Mouse (Mus musculus) intestine, embryonic 14.5 days (tissue): Measurements from ENCODE around the gene Caly. TPM values are rescaled to one million over a fixed set of nuclear protein-coding genes. Genes with fewer than 3 reads are reported as not detected.

Experiments used
- ATAC-seq: fragments of 200-750 bp; cut with Nextera tagmentation; replicated peaks from 2 replicates; pipeline ENCODE4 v1.8.0; 2017; ENCODE audit warnings: low read depth, moderate number of reproducible peaks, moderate TSS enrichment, moderate library complexity; ENCODE audit not compliant: low FRiP score, low TSS enrichment
- DNase-seq: peaks from one replicate; pipeline ENCODE4 v3.0.0-alpha.2; 2018; ENCODE audit warnings: low spot score
- H3K27ac ChIP-seq: fragments of 300-500 bp; sonication (generic); 2 replicates; pipeline ENCODE4 v1.5.1; 2014; ENCODE audit warnings: low read depth, mild to moderate bottlenecking, control low read depth
- H3K27me3 ChIP-seq: fragments of 300-500 bp; sonication (generic); replicated peaks from 2 replicates; pipeline ENCODE4 v1.6.1; 2014; ENCODE audit warnings: low read length, control low read depth; ENCODE audit not compliant: control insufficient read depth, insufficient read depth
- H3K36me3 ChIP-seq: fragments of 300-500 bp; sonication (generic); 2 replicates; pipeline ENCODE4 v1.6.1; 2014; ENCODE audit warnings: low read length, control low read depth; ENCODE audit not compliant: control insufficient read depth, insufficient read depth
- H3K4me1 ChIP-seq: fragments of 300-500 bp; sonication (generic); replicated peaks from 2 replicates; pipeline ENCODE4 v1.6.1; 2014; ENCODE audit warnings: low read length, control low read depth, mixed read lengths; ENCODE audit not compliant: control insufficient read depth, insufficient read depth
- H3K4me2 ChIP-seq: fragments of 300-500 bp; sonication (generic); 2 replicates; pipeline ENCODE4 v1.6.1; 2014; ENCODE audit warnings: low read length
- H3K4me3 ChIP-seq: fragments of 300-500 bp; sonication (generic); 2 replicates; pipeline ENCODE4 v1.5.1; 2014; ENCODE audit warnings: low read depth, low read length, control low read depth, mixed read lengths
- H3K9ac ChIP-seq: fragments of 300-500 bp; sonication (generic); 2 replicates; pipeline ENCODE4 v1.6.1; 2014; ENCODE audit warnings: mild to moderate bottlenecking, low read length
- H3K9me3 ChIP-seq: fragments of 300-500 bp; sonication (generic); 2 replicates; pipeline ENCODE4 v1.6.1; 2016; ENCODE audit warnings: low read length, control low read depth; ENCODE audit not compliant: control insufficient read depth
- WGBS: fragments of 180-500 bp; shearing (Covaris S2); extraction: QIAGEN DNeasy Blood & Tissue Kit; methylation state at CpG from one replicate; pipeline ENCODE4 v1.1.7; 2014; 5-methylcytosine and 5-hydroxymethylcytosine counted together
- polyA plus RNA-seq: library from polyadenylated mRNA; unstranded; fragments of >200 nt; fragmentation: Nextera tagmentation; extraction: Ambion mirVana; gene quantifications from 2 replicates; pipeline ENCODE4 v1.2.1, GENCODE M21; 2014

Gene Caly
- polyA plus RNA-seq, 1 experiment from 2014 or later: 3.5 TPM

- H3K27me3 ChIP-seq: no peaks in the 10 kb centered on the region
- H3K27ac ChIP-seq: no peak overlapping the region
- DNase-seq: no peak
- no peaks in the 10 kb centered on the region for H3K36me3 ChIP-seq
- ATAC-seq: no peak
- no peak overlapping the region for H3K9ac ChIP-seq
- H3K4me3 ChIP-seq: no peak overlapping the region
- peaks cover 4% of the 10 kb centered on the region; the same call in 1 of the 2 replicates for H3K4me1 ChIP-seq
- H3K4me2 ChIP-seq: no peak overlapping the region
- H3K9me3 ChIP-seq: no peaks in the 10 kb centered on the region
Measured at GRCm38 (mm10) chr7:140096055-140096454, 13.7 kb upstream of the Caly start.

GRCm38 (mm10) chr7:140095556-140095955 is 13.2 kb upstream of the Caly start:
- H3K36me3 ChIP-seq: no peaks in the 10 kb centered on the region
- ATAC-seq (0 out of 2 replicates have a peak, but pooled peaks have one; percentile 24), DNase-seq (no peak)
- peaks cover 4% of the 10 kb centered on the region; the same call in 1 of the 2 replicates for H3K4me1 ChIP-seq
- H3K4me2 ChIP-seq: no peak overlapping the region
- no peaks in the 10 kb centered on the region for H3K27me3 ChIP-seq
- no peak overlapping the region for H3K4me3 ChIP-seq
- no peak overlapping the region for H3K9ac ChIP-seq
- no peaks in the 10 kb centered on the region for H3K9me3 ChIP-seq
- no peak overlapping the region for H3K27ac ChIP-seq
- 58% methylated on average over 1 of the region's 1 CpGs for WGBS

DNA sequence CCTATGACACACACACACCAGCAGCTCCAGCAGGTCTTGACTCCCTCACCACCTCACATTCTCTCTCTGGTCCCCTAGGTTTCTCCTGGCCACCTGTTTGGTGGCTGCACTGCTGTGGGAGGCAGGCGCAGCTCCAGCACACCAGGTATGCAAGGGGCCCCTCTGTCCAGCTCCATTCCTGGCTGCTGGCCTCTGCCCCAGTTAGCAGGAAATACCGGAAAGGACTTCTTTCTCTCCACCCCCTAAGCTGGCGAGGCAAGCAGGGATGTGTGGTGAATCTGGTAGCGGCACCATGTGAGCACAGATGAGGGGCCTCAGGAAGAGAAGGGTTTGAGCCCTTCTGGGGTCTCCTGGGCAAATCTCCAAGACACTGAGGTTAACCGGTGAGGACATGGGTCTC is 12.6 kb upstream of the Caly start:
- no peak overlapping the region for H3K27ac ChIP-seq
- H3K9me3 ChIP-seq: no peaks in the 10 kb centered on the region
- no peak for DNase-seq
- no peak overlapping the region for H3K4me2 ChIP-seq
- 43% methylated on average over 5 of the region's 5 CpGs for WGBS
- H3K4me3 ChIP-seq: no peak overlapping the region
- H3K36me3 ChIP-seq: no peaks in the 10 kb centered on the region
- no peaks in the 10 kb centered on the region for H3K27me3 ChIP-seq
- ATAC-seq: no peak
- no peak overlapping the region for H3K9ac ChIP-seq
- H3K4me1 ChIP-seq: peaks cover 4% of the 10 kb centered on the region; the same call in 1 of the 2 replicates

- 64% methylated on average over 5 of the region's 5 CpGs for WGBS
- no peak for DNase-seq
- no peaks in the 10 kb centered on the region for H3K36me3 ChIP-seq
- no peak within 1 kb of the TSS for H3K4me2 ChIP-seq
- no peak within 1 kb of the TSS for H3K4me3 ChIP-seq
- H3K27me3 ChIP-seq: no peaks in the 10 kb centered on the region
- ATAC-seq: peak; percentile 51
- peaks cover 4% of the 10 kb centered on the region; the same call in 1 of the 2 replicates for H3K4me1 ChIP-seq
- no peaks in the 10 kb centered on the region for H3K9me3 ChIP-seq
- no peak within 1 kb of the TSS for H3K9ac ChIP-seq
- H3K27ac ChIP-seq: no peak within 1 kb of the TSS
Measured at GRCm38 (mm10) chr7:140092924-140093528, 10.7 kb upstream of the Caly start, which contains the start of gene Prap1. TSS of gene Prap1 (plus strand) at chr7:140093395.

DNA sequence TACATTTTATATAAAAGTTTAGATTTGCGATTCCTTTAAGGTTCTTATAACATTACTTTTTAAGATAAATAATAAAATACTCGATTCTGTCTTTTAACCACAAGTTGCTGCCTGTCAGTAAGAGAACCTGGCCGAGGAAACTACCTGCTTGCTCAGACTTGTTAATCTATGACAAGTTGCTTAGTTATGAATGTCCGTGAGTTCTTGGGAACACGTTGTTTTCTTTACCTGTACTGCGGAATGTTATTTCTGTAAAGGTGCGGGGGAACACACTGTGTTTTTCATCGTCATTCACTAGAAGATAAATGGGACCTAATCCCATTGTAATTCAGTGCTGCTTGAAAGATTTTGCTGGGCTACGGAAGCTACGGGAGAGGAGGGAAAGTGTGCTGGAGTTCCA is 8.3 kb upstream of the Caly start:
- Histone ChIP-seq H3K27ac (no peak overlapping the region), H3K9me3 (no peaks in the 10 kb centered on the region), H3K9ac (no peak overlapping the region), H3K4me3 (no peak overlapping the region), H3K27me3 (no peaks in the 10 kb centered on the region), H3K4me2 (no peak overlapping the region), H3K36me3 (no peaks in the 10 kb centered on the region), H3K4me1 (peaks cover 4% of the 10 kb centered on the region; the same call in 1 of the 2 replicates)
- no peak for DNase-seq
- ATAC-seq: no peak
- 78% methylated on average over 10 of the region's 10 CpGs for WGBS

- WGBS: 26% methylated on average over 20 of the region's 20 CpGs
- H3K9me3 ChIP-seq: no peaks in the 10 kb centered on the region
- no peak overlapping the region for H3K9ac ChIP-seq
- no peaks in the 10 kb centered on the region for H3K36me3 ChIP-seq
- peaks cover 3% of the 10 kb centered on the region; the same call in 1 of the 2 replicates for H3K4me1 ChIP-seq
- no peak for DNase-seq
- H3K27ac ChIP-seq: no peak overlapping the region
- 0 out of 2 replicates have a peak, but pooled peaks have one; percentile 33 for ATAC-seq
- H3K4me2 ChIP-seq: no peak overlapping the region
- no peak overlapping the region for H3K4me3 ChIP-seq
- H3K27me3 ChIP-seq: peaks cover 38% of the 10 kb centered on the region
Measured at GRCm38 (mm10) chr7:140081408-140082241, 723 bp downstream of the Caly start.

- Histone ChIP-seq H3K9me3 (no peaks in the 10 kb centered on the region), H3K36me3 (no peaks in the 10 kb centered on the region), H3K27ac (no peak overlapping the region), H3K9ac (no peak overlapping the region), H3K4me2 (peak overlapping the region; percentile 47), H3K27me3 (peaks cover 38% of the 10 kb centered on the region), H3K4me3 (peak overlapping the region; percentile 28), H3K4me1 (peaks cover 3% of the 10 kb centered on the region; the same call in 1 of the 2 replicates)
- 4% methylated on average over 24 of the region's 24 CpGs for WGBS
- DNase-seq (peak; percentile 76), ATAC-seq (peak; percentile 59; the same call in 1 of the 2 replicates)
Measured at GRCm38 (mm10) chr7:140080503-140081156, 1.7 kb downstream of the Caly start.

DNA sequence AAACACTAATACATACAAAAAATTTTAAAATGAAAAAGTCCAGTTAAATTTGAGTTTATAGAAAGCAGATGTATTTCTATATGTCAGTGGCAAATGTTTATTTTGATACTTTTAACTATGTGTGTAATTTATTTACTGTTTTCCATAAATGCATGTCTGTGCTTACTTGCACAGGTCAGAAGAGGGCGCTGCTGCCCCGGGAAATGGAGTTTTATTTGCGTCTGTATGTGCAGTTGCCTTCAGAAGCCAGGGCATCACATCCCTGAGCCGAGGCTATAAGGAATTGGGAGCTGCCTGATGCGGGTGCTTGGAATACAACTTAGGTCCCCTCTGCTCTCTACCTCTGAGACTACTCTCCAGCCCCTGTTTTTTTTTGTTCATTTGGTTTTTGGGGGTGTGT is 3.6 kb downstream of the Caly start:
- H3K36me3 ChIP-seq: no peaks in the 10 kb centered on the region
- H3K27me3 ChIP-seq: peaks cover 38% of the 10 kb centered on the region
- H3K4me3 ChIP-seq: no peak overlapping the region
- H3K9me3 ChIP-seq: no peaks in the 10 kb centered on the region
- ATAC-seq: no peak
- no peak overlapping the region for H3K4me2 ChIP-seq
- DNase-seq: peak; percentile 78
- H3K27ac ChIP-seq: no peak overlapping the region
- no peak overlapping the region for H3K9ac ChIP-seq
- WGBS: 5% methylated on average over 5 of the region's 5 CpGs
- peaks cover 3% of the 10 kb centered on the region; the same call in 1 of the 2 replicates for H3K4me1 ChIP-seq
